Mouse (Mus musculus) hindbrain, embryonic 16.5 days (tissue): ENCODE results near the gene Tor1b. TPM values are rescaled to one million over a fixed set of nuclear protein-coding genes. Genes with fewer than 3 reads are reported as not detected.

Experiments
- ATAC-seq: fragments of 200-750 bp; cut with Nextera tagmentation; 2 replicates; pipeline ENCODE4 v1.8.0; 2017; ENCODE audit warnings: moderate TSS enrichment, moderate library complexity
- H3K27ac ChIP-seq: fragments of 300-500 bp; sonication (generic); 2 replicates; pipeline ENCODE4 v1.5.1; 2014; ENCODE audit warnings: low read depth, mild to moderate bottlenecking, control low read depth, low read length, moderate library complexity
- H3K27me3 ChIP-seq: fragments of 300-500 bp; sonication (generic); replicated peaks from 2 replicates; pipeline ENCODE4 v1.6.1; 2014; ENCODE audit warnings: low read length; ENCODE audit not compliant: control insufficient read depth, insufficient read depth
- H3K36me3 ChIP-seq: fragments of 300-500 bp; sonication (generic); 2 replicates; pipeline ENCODE4 v1.6.1; 2014; ENCODE audit warnings: mild to moderate bottlenecking, low read length, moderate library complexity, mixed read lengths; ENCODE audit not compliant: control insufficient read depth, insufficient read depth
- H3K4me1 ChIP-seq: fragments of 300-500 bp; sonication (generic); 2 replicates; pipeline ENCODE4 v1.6.1; 2014; ENCODE audit warnings: low read depth, low read length; ENCODE audit not compliant: control insufficient read depth, insufficient read depth
- H3K4me2 ChIP-seq: fragments of 300-500 bp; sonication (generic); 2 replicates; pipeline ENCODE4 v1.6.1; 2014; ENCODE audit warnings: mild to moderate bottlenecking, low read length, control low read depth, moderate library complexity
- H3K4me3 ChIP-seq: fragments of 300-500 bp; sonication (generic); 2 replicates; pipeline ENCODE4 v1.5.1; 2014; ENCODE audit warnings: mild to moderate bottlenecking, low read length, control low read depth, moderate library complexity
- H3K9ac ChIP-seq: fragments of 300-500 bp; sonication (generic); 2 replicates; pipeline ENCODE4 v1.6.1; 2014; ENCODE audit warnings: low read depth, mild to moderate bottlenecking, control low read depth, low read length, moderate library complexity
- H3K9me3 ChIP-seq: fragments of 300-500 bp; sonication (generic); 2 replicates; pipeline ENCODE4 v1.6.1; 2014; ENCODE audit warnings: mild to moderate bottlenecking, low read length, moderate library complexity; ENCODE audit not compliant: control insufficient read depth
- WGBS: fragments of 180-500 bp; shearing (Covaris S2); extraction: QIAGEN DNeasy Blood & Tissue Kit; methylation state at CpG from one replicate; pipeline ENCODE4 v1.1.7; 2014; 5-methylcytosine and 5-hydroxymethylcytosine counted together
- polyA plus RNA-seq: library from polyadenylated mRNA; unstranded; fragments of >200 nt; fragmentation: Nextera tagmentation; extraction: Ambion mirVana; gene quantifications from 2 replicates; pipeline ENCODE4 v1.2.1, GENCODE M21; 2015

The Tor1b gene
- polyA plus RNA-seq, 1 experiment from 2014 or later, result 18.0 TPM

DNA sequence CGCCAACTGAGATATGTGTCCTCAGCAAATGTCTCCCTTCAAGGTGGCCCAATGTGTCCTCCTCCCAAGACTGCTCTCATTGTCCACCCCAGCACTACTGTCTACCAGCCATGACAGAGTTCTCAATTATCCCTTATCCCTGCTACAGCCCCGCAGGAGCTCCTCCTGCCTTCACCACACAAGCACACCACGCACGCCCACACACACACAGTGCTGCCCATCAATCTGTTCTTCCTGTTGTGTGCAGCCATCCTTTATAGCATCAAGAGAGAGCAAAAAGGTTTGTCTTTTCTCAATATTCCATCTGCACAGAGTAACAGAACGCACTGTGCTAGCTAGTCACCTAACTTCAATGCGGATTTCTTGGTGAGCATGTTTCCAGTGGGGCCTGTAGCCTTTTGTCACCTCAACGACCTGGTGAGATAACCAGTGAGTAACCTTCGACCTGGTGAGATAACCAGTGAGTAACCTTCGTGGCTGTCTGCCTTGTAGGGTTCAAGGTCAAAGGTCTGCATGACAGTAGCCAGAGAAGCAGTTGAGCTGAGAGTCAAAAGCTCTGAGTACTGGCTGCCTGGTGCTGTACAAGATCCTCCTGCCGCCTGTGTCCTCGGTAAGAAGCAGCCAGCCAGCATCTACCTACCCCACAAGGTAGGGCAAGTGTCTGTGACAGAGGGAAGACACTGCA lies 10.0 kb downstream of the Tor1b start:
- H3K4me3 ChIP-seq, result no peak overlapping the region
- no peaks in the 10 kb centered on the region for H3K9me3 ChIP-seq
- peaks cover 40% of the 10 kb centered on the region for H3K36me3 ChIP-seq
- ATAC-seq, result no peak
- WGBS, result 91% methylated on average over 11 of the region's 11 CpGs
- no peaks in the 10 kb centered on the region for H3K27me3 ChIP-seq
- H3K9ac ChIP-seq, result no peak overlapping the region
- no peak overlapping the region for H3K27ac ChIP-seq
- H3K4me1 ChIP-seq, result peaks cover 19% of the 10 kb centered on the region
- no peak overlapping the region for H3K4me2 ChIP-seq

DNA sequence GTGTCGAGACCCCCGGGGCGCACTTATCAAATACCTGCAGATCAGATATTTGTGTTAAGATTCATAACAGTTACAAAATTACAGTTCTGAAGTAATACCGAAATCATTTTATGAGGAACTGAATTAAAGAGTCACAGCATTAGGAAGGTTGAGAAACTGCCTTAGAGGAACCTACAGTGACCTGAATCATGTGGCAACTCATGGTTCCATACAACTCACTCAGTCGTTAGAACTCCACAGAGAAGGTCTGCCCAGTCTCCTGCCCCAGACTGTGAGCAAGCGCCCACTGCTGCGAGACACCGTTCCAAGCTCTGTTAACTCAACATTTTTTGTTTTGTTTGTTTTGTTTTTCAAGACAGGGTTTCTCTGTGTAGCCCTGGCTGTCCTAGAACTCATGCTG lies 12.9 kb downstream of the Tor1b start:
- Histone ChIP-seq H3K27ac (no peak overlapping the region), H3K27me3 (no peaks in the 10 kb centered on the region), H3K4me2 (no peak overlapping the region), H3K9me3 (no peaks in the 10 kb centered on the region), H3K4me1 (peaks cover 19% of the 10 kb centered on the region), H3K9ac (no peak overlapping the region), H3K36me3 (peaks cover 17% of the 10 kb centered on the region), H3K4me3 (no peak overlapping the region)
- 91% methylated on average over 8 of the region's 8 CpGs for WGBS
- ATAC-seq, result no peak

DNA sequence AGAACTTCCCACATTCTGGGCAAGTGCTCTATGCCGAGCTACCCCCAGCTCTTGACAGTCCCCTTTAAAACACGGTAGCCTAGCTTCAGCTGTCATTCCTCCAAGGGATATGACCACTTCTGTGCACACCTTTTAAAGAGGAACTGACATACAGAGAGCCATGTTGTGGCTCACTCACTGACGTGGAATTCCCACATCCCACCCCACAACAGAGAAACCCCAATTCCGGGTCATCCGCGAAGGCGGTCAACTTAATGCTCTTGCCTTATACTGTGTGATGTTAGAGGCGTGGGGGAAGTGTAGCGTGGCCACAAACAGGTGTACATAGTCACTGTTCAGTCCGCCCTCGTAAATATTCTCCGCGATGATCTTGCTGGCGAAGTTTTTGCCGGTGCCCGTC lies 14.1 kb downstream of the Tor1b start:
- Histone ChIP-seq H3K4me3 (peak overlapping the region; percentile 99), H3K4me2 (peak overlapping the region; percentile 86), H3K9me3 (no peaks in the 10 kb centered on the region), H3K27ac (no peak overlapping the region), H3K9ac (peak overlapping the region; percentile 98), H3K36me3 (peaks cover 16% of the 10 kb centered on the region), H3K27me3 (no peaks in the 10 kb centered on the region), H3K4me1 (peaks cover 19% of the 10 kb centered on the region)
- WGBS, result 21% methylated on average over 16 of the region's 16 CpGs
- no peak for ATAC-seq

DNA sequence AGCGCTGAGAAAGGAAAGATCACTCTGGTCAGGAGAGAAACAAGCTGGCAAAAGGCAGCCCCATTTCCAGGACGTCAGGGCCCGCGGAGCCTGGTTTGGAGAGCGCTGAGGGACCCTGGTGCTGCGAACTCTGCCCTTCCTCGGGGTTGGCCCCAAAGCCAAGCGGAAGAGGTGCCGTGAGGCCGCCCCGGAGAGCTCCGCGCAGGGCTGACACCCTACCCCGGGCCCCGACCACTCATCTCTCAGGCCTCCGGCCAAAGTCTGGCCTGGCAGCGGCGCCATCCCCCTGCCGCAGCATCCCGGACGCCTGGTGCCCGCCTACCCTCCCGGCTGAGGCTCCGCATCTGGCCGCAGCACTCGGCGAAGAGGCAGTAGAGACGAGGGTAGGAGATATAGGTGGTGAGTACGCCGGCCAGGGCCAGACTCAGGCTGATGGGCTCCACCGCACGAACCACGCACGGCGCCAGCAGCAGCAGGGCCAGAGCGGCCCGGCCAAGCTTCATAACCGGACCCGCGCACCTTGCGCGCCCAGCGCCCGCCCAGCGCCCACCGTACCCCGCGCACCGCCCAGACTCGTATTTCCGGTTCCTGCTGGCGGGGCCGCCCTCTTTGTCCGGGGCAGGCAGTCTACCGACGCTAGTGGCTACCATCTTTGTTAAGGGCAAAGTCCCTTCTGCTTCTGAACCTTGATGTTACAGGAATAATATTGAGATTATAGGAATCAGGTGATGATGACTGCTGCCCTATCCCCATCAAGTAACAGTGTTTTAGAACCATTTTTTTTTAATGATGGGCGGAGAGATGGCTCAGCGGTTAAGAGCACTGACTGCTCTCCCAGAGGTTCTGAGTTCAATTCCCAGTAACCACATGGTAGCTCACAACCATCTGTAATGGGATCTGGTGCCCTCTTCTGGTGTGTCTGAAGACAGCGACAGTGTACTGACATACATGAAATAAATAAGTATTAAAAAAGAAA lies 14.9 kb downstream of the Tor1b start, which contains the start of gene Tor1a:
Gene Tor1a, minus strand, starts transcription at position 582 of the 976 bp plus-strand sequence.
- Histone ChIP-seq H3K27ac (peak within 1 kb of the TSS; percentile 75), H3K36me3 (peaks cover 12% of the 10 kb centered on the region), H3K4me2 (peak within 1 kb of the TSS; percentile 86), H3K27me3 (no peaks in the 10 kb centered on the region), H3K9ac (peak within 1 kb of the TSS; percentile 98), H3K4me1 (peaks cover 19% of the 10 kb centered on the region), H3K9me3 (no peaks in the 10 kb centered on the region), H3K4me3 (peak within 1 kb of the TSS; percentile 99)
- 2% methylated on average over 49 of the region's 59 CpGs for WGBS
- peak; percentile 96 for ATAC-seq

DNA sequence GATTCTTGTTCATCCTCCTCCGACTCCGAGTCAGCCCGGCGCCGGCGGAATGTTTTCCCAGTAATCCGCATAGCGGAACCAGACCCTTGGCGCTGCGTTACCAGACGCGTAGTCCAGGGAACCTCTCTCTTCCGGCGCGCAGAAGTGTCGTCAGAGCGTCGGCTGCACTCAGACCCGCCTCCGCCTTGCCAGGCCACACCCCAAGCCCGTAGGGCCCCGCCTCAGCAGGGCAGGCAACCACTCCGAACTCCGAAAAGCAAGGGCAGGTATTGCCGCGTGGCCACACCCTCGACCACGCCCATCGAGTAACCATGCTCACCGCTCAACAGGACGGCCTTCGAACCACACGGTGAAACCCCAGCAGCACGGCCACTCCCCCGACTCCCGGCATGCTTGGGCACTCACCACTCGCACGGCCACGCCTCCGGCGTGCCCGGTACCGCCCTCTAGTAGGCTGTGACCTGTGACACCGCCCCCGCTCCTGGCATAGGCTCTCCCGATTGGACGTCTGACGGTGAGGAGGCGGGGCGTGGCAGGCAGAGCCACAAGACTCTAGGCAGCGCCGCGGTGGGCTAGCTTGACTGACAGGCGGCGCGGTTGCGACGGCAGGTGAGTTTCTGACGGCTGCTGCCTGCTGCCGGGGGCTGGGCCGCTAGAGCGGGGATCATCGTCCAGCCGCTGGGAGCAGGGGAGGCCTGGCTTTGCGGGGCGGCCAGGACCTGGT lies 29.2 kb downstream of the Tor1b start, which contains the start of the genes BC005624 and Usp20:
Gene BC005624, minus strand, starts transcription at position 412 of the 724 bp plus-strand sequence.
Gene Usp20, plus strand, starts transcription at position 490 of the 724 bp plus-strand sequence.
- H3K4me2 ChIP-seq, result peak within 1 kb of the TSS; percentile 68
- peak within 1 kb of the TSS; percentile 76 for H3K4me3 ChIP-seq
- peak within 1 kb of the TSS; percentile 76 for H3K9ac ChIP-seq
- peaks cover 19% of the 10 kb centered on the region for H3K4me1 ChIP-seq
- peak within 1 kb of the TSS; percentile 76 for H3K27ac ChIP-seq
- under 1% methylated on average over 66 of the region's 66 CpGs for WGBS
- H3K36me3 ChIP-seq, result peaks cover 13% of the 10 kb centered on the region
- H3K27me3 ChIP-seq, result no peaks in the 10 kb centered on the region
- peak; percentile 99 for ATAC-seq
- no peaks in the 10 kb centered on the region for H3K9me3 ChIP-seq

DNA sequence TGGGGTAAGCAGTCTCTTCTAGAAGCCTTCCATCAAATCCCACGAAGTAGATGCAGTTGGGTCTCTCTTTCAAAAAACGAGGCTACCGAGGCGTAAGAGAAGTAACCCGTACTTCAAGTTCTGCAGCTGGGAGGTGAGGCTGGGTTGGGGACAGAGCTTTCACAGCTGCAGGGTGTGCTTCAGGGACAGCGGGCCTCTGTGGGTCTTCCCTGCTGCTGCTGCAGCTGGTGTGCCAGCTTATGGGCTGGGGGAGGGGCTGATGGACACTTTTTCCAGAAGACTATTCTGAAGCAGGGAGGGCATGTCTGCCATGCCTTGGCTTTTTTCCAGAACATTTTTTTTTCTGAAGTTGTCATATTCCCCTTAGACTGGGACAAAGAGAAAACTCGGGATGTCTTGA lies 30.3 kb downstream of the Tor1b start:
- no peak overlapping the region for H3K27ac ChIP-seq
- H3K4me3 ChIP-seq, result peak overlapping the region; percentile 76
- H3K36me3 ChIP-seq, result peaks cover 9% of the 10 kb centered on the region; the same call in 1 of the 2 replicates
- H3K4me2 ChIP-seq, result peak overlapping the region; percentile 67
- H3K4me1 ChIP-seq, result peaks cover 19% of the 10 kb centered on the region
- peak overlapping the region; percentile 2; the same call in 1 of the 2 replicates for H3K9ac ChIP-seq
- WGBS, result 43% methylated on average over 7 of the region's 7 CpGs
- H3K9me3 ChIP-seq, result no peaks in the 10 kb centered on the region
- no peaks in the 10 kb centered on the region for H3K27me3 ChIP-seq
- no peak for ATAC-seq

DNA sequence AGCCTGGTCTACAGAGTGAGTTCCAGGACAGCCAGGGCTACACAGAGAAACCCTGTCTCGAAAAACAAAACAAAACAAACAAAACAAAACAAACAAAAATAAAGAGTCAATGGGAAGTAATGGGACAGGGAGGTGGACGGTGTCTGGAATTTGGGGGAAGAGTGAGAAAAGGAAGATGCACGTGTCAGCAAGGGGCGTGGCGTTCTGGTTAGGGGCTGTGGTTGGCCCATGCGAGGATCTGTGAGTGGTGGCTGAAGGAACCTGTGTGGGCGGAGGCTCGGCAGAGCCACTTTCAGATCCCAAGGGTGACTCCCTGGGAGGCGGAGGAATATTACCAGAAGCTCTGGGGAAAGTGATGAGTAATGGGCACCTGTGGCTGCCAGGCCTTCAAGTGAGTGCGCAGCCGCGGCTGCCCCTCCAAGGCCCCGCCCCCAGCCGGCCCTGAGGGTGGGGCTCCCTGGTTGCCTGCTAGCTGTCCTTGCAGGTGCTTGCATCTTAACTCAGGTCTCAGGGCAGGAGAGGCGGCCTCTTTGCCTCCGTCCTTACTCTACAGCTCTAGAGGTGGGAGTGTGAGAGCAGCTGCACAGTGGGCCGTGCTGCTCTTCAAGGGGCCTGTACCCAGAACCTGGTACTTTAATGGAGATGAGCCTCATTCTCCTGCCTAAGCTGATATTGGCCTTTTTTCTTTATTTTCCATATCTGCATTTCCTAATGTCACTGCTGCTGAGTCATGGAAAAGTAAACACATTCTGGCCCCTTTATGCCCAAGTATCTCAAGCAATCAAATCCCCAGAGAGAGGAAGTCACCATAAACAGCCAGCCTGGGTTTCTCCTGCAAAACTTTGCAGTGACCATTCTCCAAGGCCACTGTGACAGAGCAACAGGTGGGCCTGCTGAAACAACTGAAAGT lies 32.6 kb downstream of the Tor1b start:
- Histone ChIP-seq H3K9ac (no peak overlapping the region), H3K27ac (no peak overlapping the region), H3K4me2 (no peak overlapping the region), H3K4me3 (no peak overlapping the region), H3K36me3 (no peaks in the 10 kb centered on the region), H3K4me1 (peaks cover 19% of the 10 kb centered on the region), H3K9me3 (no peaks in the 10 kb centered on the region), H3K27me3 (no peaks in the 10 kb centered on the region)
- 28% methylated on average over 17 of the region's 17 CpGs for WGBS
- no peak for ATAC-seq

DNA sequence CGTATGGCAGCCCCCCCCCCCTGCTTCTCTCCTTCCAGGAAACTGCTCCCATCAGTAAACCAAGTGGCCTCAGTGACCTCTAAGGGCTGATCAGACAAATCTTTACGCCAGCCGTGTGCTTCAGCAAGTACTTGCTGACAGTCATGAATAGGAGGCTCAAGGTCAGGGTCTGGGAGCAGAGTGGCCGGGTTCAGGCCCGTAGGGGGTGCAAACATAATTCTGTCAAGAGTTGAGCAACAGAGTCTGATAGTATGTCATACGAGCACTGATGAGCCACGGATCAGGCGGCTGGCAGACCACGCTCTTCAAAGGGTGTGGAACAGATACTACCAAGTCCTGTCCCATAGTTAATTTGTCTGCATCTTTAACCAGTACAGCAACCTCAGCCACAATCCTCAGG lies 37.5 kb downstream of the Tor1b start:
- 94% methylated on average over 9 of the region's 9 CpGs for WGBS
- no peak for ATAC-seq

More for the DNA sequence above, 37.5 kb downstream of the Tor1b start:
- no peak overlapping the region for H3K9ac ChIP-seq
- H3K27me3 ChIP-seq, result no peaks in the 10 kb centered on the region
- H3K27ac ChIP-seq, result no peak overlapping the region
- no peak overlapping the region for H3K4me2 ChIP-seq
- H3K36me3 ChIP-seq, result no peaks in the 10 kb centered on the region
- 0 out of 2 replicates have a peak, but pooled peaks cover 3% of the 10 kb centered on the region for H3K4me1 ChIP-seq
- no peak overlapping the region for H3K4me3 ChIP-seq
- H3K9me3 ChIP-seq, result no peaks in the 10 kb centered on the region
